ENCODE assay signal across 9 mouse cellular contexts in the genomic region with DNA sequence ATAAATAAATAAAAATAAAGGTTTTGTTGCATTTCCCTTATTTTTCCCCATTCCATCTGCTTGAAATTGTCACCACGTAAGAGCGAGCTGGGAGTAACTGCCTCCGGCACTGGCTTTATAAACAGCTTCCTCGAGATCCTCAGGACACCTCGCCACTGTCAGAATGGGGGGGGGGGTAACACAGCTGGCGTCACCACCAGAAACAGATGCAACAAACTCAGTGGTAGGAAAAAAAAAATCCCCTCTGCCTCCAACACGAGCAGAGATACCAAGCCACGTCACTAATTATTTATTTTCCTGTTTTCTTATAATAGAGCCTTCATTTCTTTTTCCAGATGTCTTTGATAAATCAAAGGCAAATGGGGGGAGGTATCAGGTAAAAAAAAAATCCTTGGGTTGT. TPM values are rescaled to one million over a fixed set of nuclear protein-coding genes. Genes with fewer than 3 reads are reported as not detected.
DNase-seq lines count a peak whose midpoint lies in the region; ATAC-seq and TF ChIP-seq lines count a peak whose summit lies in the region.
"Had no signal": no experiment of that assay in that cellular context is flagged by ENCODE, and none has a peak within 500 bp of the region (broad histone marks: within the 10 kb centered on the region; RNA-seq: fewer than 3 reads in every experiment).

No protein-coding gene starts in this region.

- ATAC-seq in kidney, embryonic 16.5 days (ENCODE audit: low FRiP score, low TSS enrichment): no peak
- ATAC-seq in embryonic facial prominence, embryonic 14.5 days (ENCODE audit: low read depth): no peak
- ATAC-seq in intestine, embryonic 16.5 days: no peak

- no peak overlapping the region for H3K27ac ChIP-seq in kidney, embryonic 16.5 days (ENCODE audit: low read length)
- H3K27ac ChIP-seq in embryonic facial prominence, embryonic 14.5 days (replicated peaks; ENCODE audit: low read depth, low read length): no peak overlapping the region
- H3K27ac ChIP-seq in intestine, embryonic 16.5 days (ENCODE audit: low read length): no peak overlapping the region

- no peak for TF ChIP-seq POLR2A in myocyte (IDR thresholded peaks at IDR 0.05; ENCODE audit: insufficient read length, low read depth)

- peak overlapping the region; percentile 94 for H3K4me3 ChIP-seq in kidney, embryonic 16.5 days (ENCODE audit: low read length)
- H3K4me3 ChIP-seq in embryonic facial prominence, embryonic 14.5 days (ENCODE audit: low read depth, low read length): peak overlapping the region; percentile 99
- peak overlapping the region; percentile 88; the same call in 1 of the 2 replicates for H3K4me3 ChIP-seq in intestine, embryonic 16.5 days (ENCODE audit: low read length)
- H3K4me3 ChIP-seq in myocyte: peak overlapping the region; percentile 69

- no peaks in the 10 kb centered on the region for H3K27me3 ChIP-seq in kidney, embryonic 16.5 days (ENCODE audit: insufficient read depth, low read length)
- no peaks in the 10 kb centered on the region for H3K27me3 ChIP-seq in embryonic facial prominence, embryonic 14.5 days (replicated peaks; ENCODE audit: control insufficient read depth, insufficient read depth, low read length)
- H3K27me3 ChIP-seq in intestine, embryonic 16.5 days (replicated peaks; ENCODE audit: control insufficient read depth, insufficient read depth, low read length): no peaks in the 10 kb centered on the region
- no peaks in the 10 kb centered on the region for H3K27me3 ChIP-seq in myocyte (ENCODE audit: control insufficient read depth, insufficient read depth, insufficient read length)

- 0 out of 2 replicates have a peak, but pooled peaks cover 7% of the 10 kb centered on the region for H3K36me3 ChIP-seq in kidney, embryonic 16.5 days (ENCODE audit: insufficient read depth, low read length)
- H3K36me3 ChIP-seq in embryonic facial prominence, embryonic 14.5 days (ENCODE audit: control insufficient read depth, insufficient read depth, low read length): peaks cover 11% of the 10 kb centered on the region; the same call in 1 of the 2 replicates
- no peaks in the 10 kb centered on the region for H3K36me3 ChIP-seq in intestine, embryonic 16.5 days (ENCODE audit: control insufficient read depth, insufficient read depth, low read length)
- H3K36me3 ChIP-seq in myocyte (ENCODE audit: control insufficient read depth, insufficient read depth): peaks cover 14% of the 10 kb centered on the region

- no peak overlapping the region for H3K9ac ChIP-seq in kidney, embryonic 16.5 days (replicated peaks; ENCODE audit: low read length)
- no peak overlapping the region; the same call in 1 of the 2 replicates for H3K9ac ChIP-seq in embryonic facial prominence, embryonic 14.5 days (ENCODE audit: low read depth, low read length)
- no peak overlapping the region for H3K9ac ChIP-seq in intestine, embryonic 16.5 days (ENCODE audit: low read depth, low read length)

- no peak for DNase-seq in kidney, postnatal 36 days
- DNase-seq in embryonic facial prominence, embryonic 14.5 days (ENCODE audit: low spot score): no peak
- no peak for DNase-seq in cerebellum, postnatal 14 days
- no peak for DNase-seq in urinary bladder, postnatal 25 days (ENCODE audit: low spot score)
- DNase-seq in natural killer cell, adult 2 months (ENCODE audit: low spot score in 2 of 2): no peak
- DNase-seq: layer of hippocampus, postnatal 36 days had no signal

- WGBS in kidney, embryonic 16.5 days: 30% methylated on average over 8 of the region's 8 CpGs
- WGBS in embryonic facial prominence, embryonic 14.5 days: 30% methylated on average over 8 of the region's 8 CpGs
- WGBS in intestine, embryonic 16.5 days: 36% methylated on average over 8 of the region's 8 CpGs

- no peak overlapping the region for H3ac ChIP-seq in myocyte (ENCODE audit: control insufficient read depth, insufficient read length)

- peak overlapping the region; percentile 77 for H3K4me2 ChIP-seq in kidney, embryonic 16.5 days (replicated peaks; ENCODE audit: low read depth, low read length)
- peak overlapping the region; percentile 71 for H3K4me2 ChIP-seq in embryonic facial prominence, embryonic 14.5 days (ENCODE audit: low read depth, low read length)
- peak overlapping the region; percentile 72 for H3K4me2 ChIP-seq in intestine, embryonic 16.5 days (ENCODE audit: low read depth, low read length)
- H3K4me2 ChIP-seq in myocyte (ENCODE audit: low read depth): peak overlapping the region; percentile 75

- peaks cover 33% of the 10 kb centered on the region for H3K4me1 ChIP-seq in kidney, embryonic 16.5 days (ENCODE audit: insufficient read depth, low read length)
- peaks cover 15% of the 10 kb centered on the region; the same call in 1 of the 2 replicates for H3K4me1 ChIP-seq in embryonic facial prominence, embryonic 14.5 days (ENCODE audit: control insufficient read depth, insufficient read depth, low read length)
- peaks cover 23% of the 10 kb centered on the region for H3K4me1 ChIP-seq in intestine, embryonic 16.5 days (ENCODE audit: control insufficient read depth, insufficient read depth, low read length)

- H3K79me2 ChIP-seq in myocyte (ENCODE audit: control insufficient read depth, insufficient read depth): peaks cover 64% of the 10 kb centered on the region

- no peaks in the 10 kb centered on the region for H3K9me3 ChIP-seq in kidney, embryonic 16.5 days (ENCODE audit: low read length)
- H3K9me3 ChIP-seq in embryonic facial prominence, embryonic 14.5 days (ENCODE audit: control insufficient read depth, low read length): no peaks in the 10 kb centered on the region
- no peaks in the 10 kb centered on the region for H3K9me3 ChIP-seq in intestine, embryonic 16.5 days (ENCODE audit: control insufficient read depth, low read length)

TF ChIP-seq in myocyte, 11 proteins besides CTCF, POLR2A, EP300 and RAD21:
- TF ChIP-seq POLR2AphosphoS2 (IDR thresholded peaks at IDR 0.05; ENCODE audit: insufficient read length, low read depth) (no peak), MYOG (IDR thresholded peaks at IDR 0.05; ENCODE audit: control insufficient read depth in 1 of 3, insufficient read depth in 1 of 3, insufficient read length in 2 of 3, low read depth in 2 of 3) (no peak), MAX (IDR thresholded peaks at IDR 0.05; ENCODE audit: low read depth) (no peak), USF1 (IDR thresholded peaks at IDR 0.05; ENCODE audit: low read depth) (no peak), CEBPB (IDR thresholded peaks at IDR 0.05; ENCODE audit: insufficient read depth, poor library complexity, severe bottlenecking) (no peak), TCF12 (IDR thresholded peaks at IDR 0.05; ENCODE audit: insufficient read depth, poor library complexity, severe bottlenecking) (no peak)

RNA-seq across cellular contexts. Expression of gene Ubr2, which starts 1.9 kb away (rescaled TPM):
- polyA plus RNA-seq in kidney, embryonic 16.5 days (2015; fragmentation: Nextera tagmentation; extraction: Ambion mirVana): 19.9 and 21.1 TPM in 2 replicates
- polyA plus RNA-seq in embryonic facial prominence, embryonic 14.5 days (2014; fragmentation: Nextera tagmentation; extraction: Ambion mirVana): 21.9 and 23.8 TPM in 2 replicates
- polyA plus RNA-seq in intestine, embryonic 16.5 days (2015; fragmentation: Nextera tagmentation; extraction: Ambion mirVana): 9.1 and 10.1 TPM in 2 replicates
- 36.9 TPM for polyA plus RNA-seq in myocyte (2012; fragmentation: generic; extraction: Trizol)
